ENCODE assay signal across 10 mouse cellular contexts in genomic region chr12:82312091-82312820, GRCm38 (mm10).
DNase-seq lines count a peak whose midpoint lies in the region; ATAC-seq and TF ChIP-seq lines count a peak whose summit lies in the region.
"Had no signal": no experiment of that assay in that cellular context is flagged by ENCODE, and none has a peak within 500 bp of the region (broad histone marks: within the 10 kb centered on the region; RNA-seq: fewer than 3 reads in every experiment).

No protein-coding gene starts in this region.

- 59% methylated on average over 17 of the region's 17 CpGs for WGBS in hindbrain, embryonic 15.5 days
- 84% methylated on average over 17 of the region's 17 CpGs for WGBS in hindbrain, embryonic 11.5 days
- WGBS in neural tube, embryonic 15.5 days: 48% methylated on average over 17 of the region's 17 CpGs

- CTCF ChIA-PET in Patski (lab: Charles Lee): interaction anchor here (1.5 kb wide), 1 partner anchor 20 kb away, joined by 3 read pairs; no protein-coding TSS in a partner anchor

- H3K4me2 ChIP-seq in hindbrain, embryonic 15.5 days: no peak overlapping the region
- H3K4me2 ChIP-seq in hindbrain, embryonic 11.5 days (replicated peaks; ENCODE audit: low read depth, low read length): no peak overlapping the region
- H3K4me2 ChIP-seq in neural tube, embryonic 15.5 days: 0 out of 2 replicates have a peak overlapping the region, but pooled peaks have one; percentile 13
- H3K4me2 ChIP-seq: embryonic facial prominence, embryonic 13.5 days had no signal

- H3K27me3 ChIP-seq in hindbrain, embryonic 15.5 days: no peaks in the 10 kb centered on the region
- H3K27me3 ChIP-seq in hindbrain, embryonic 11.5 days (ENCODE audit: control insufficient read depth, insufficient read depth, low read length): no peaks in the 10 kb centered on the region
- no peaks in the 10 kb centered on the region for H3K27me3 ChIP-seq in Patski
- no peaks in the 10 kb centered on the region for H3K27me3 ChIP-seq in neural tube, embryonic 15.5 days (replicated peaks)
- H3K27me3 ChIP-seq: embryonic facial prominence, embryonic 13.5 days had no signal

- H3K9ac ChIP-seq in hindbrain, embryonic 15.5 days: no peak overlapping the region
- no peak overlapping the region for H3K9ac ChIP-seq in hindbrain, embryonic 11.5 days (ENCODE audit: low read depth, low read length)
- H3K9ac ChIP-seq in neural tube, embryonic 15.5 days (replicated peaks): no peak overlapping the region
- H3K9ac ChIP-seq: embryonic facial prominence, embryonic 13.5 days had no signal

- POLR2A ChIA-PET in Patski (lab: Charles Lee): no interaction called here

- no peak for TF ChIP-seq CTCF in Patski (IDR thresholded peaks at IDR 0.05)

- no peaks in the 10 kb centered on the region for H3K36me3 ChIP-seq in hindbrain, embryonic 15.5 days
- no peaks in the 10 kb centered on the region for H3K36me3 ChIP-seq in hindbrain, embryonic 11.5 days (ENCODE audit: control insufficient read depth, insufficient read depth, low read length)
- H3K36me3 ChIP-seq in neural tube, embryonic 15.5 days: no peaks in the 10 kb centered on the region

- DNase-seq in hindbrain, embryonic 11.5 days (ENCODE audit: low spot score): no peak
- DNase-seq in Patski (ENCODE audit: low read depth, low spot score): peak; percentile 98
- peak; percentile 57 to 61 for DNase-seq in heart, postnatal 36 days
- DNase-seq in thymus, postnatal 10 days (ENCODE audit: low spot score in 2 of 2): no peak
- DNase-seq in spleen, adult 18-20 months: no peak

- 0 out of 2 replicates have a peak overlapping the region, but pooled peaks have one; percentile 20 for H3K27ac ChIP-seq in hindbrain, embryonic 15.5 days (replicated peaks)
- H3K27ac ChIP-seq in hindbrain, embryonic 11.5 days (ENCODE audit: low read depth, low read length): no peak overlapping the region
- peak overlapping the region; percentile 65 for H3K27ac ChIP-seq in neural tube, embryonic 15.5 days (replicated peaks)
- H3K27ac ChIP-seq: embryonic facial prominence, embryonic 13.5 days had no signal

- no peaks in the 10 kb centered on the region for H3K9me3 ChIP-seq in hindbrain, embryonic 15.5 days
- H3K9me3 ChIP-seq in hindbrain, embryonic 11.5 days (ENCODE audit: control insufficient read depth, low read length): no peaks in the 10 kb centered on the region
- H3K9me3 ChIP-seq in neural tube, embryonic 15.5 days (replicated peaks): no peaks in the 10 kb centered on the region
- H3K9me3 ChIP-seq: embryonic facial prominence, embryonic 13.5 days; G1E had no signal

- intact Hi-C loops in heart, postnatal 36 days (cut with DNase I): no loop called here

- no peak overlapping the region for H3K4me3 ChIP-seq in hindbrain, embryonic 15.5 days
- no peak overlapping the region for H3K4me3 ChIP-seq in hindbrain, embryonic 11.5 days (ENCODE audit: low read depth, low read length)
- H3K4me3 ChIP-seq in neural tube, embryonic 15.5 days (replicated peaks): no peak overlapping the region
- H3K4me3 ChIP-seq: embryonic facial prominence, embryonic 13.5 days had no signal

- peak; percentile 69; the same call in 1 of the 2 replicates for ATAC-seq in hindbrain, embryonic 15.5 days (ENCODE audit: low FRiP score, low read depth)
- no peak for ATAC-seq in hindbrain, embryonic 11.5 days (ENCODE audit: low FRiP score)
- peak; percentile 93 for ATAC-seq in Patski
- ATAC-seq in common myeloid progenitor, adult 5-6 weeks (replicated peaks; ENCODE audit: low read depth, poor library complexity, severe bottlenecking): peak; percentile 75
- ATAC-seq in neural tube, embryonic 15.5 days (ENCODE audit: low FRiP score): peak; percentile 47; the same call in 1 of the 2 replicates

- H3K4me1 ChIP-seq in hindbrain, embryonic 15.5 days (replicated peaks): no peaks in the 10 kb centered on the region
- H3K4me1 ChIP-seq in hindbrain, embryonic 11.5 days (replicated peaks; ENCODE audit: control insufficient read depth, insufficient read depth, low read length): no peaks in the 10 kb centered on the region
- H3K4me1 ChIP-seq in neural tube, embryonic 15.5 days: peaks cover 16% of the 10 kb centered on the region

- in situ Hi-C loops in Patski (cut with MboI; ENCODE audit: low pct_unique_long_range_greater_than_20kb): loop anchor here (5.0 to 10.0 kb wide), 2 partner anchors 140 to 143 kb away; no protein-coding TSS in a partner anchor

Comparison
In these comparisons a context has a peak if more than half of its experiments do, and no peak if none do; other contexts are left out.
1. DNase-seq: peak in Patski (single experiment) and heart, postnatal 36 days (2 of 2); none in hindbrain, embryonic 11.5 days (single experiment), thymus, postnatal 10 days (0 of 2) and spleen, adult 18-20 months (0 of 2).